In genomic region chr13:70149041-70149898, GRCm38 (mm10) we compare ENCODE assay signal across 16 mouse cellular contexts.
DNase-seq lines count a peak whose midpoint lies in the region; ATAC-seq and TF ChIP-seq lines count a peak whose summit lies in the region.
"Had no signal": no experiment of that assay in that cellular context is flagged by ENCODE, and none has a peak within 500 bp of the region (broad histone marks: within the 10 kb centered on the region; RNA-seq: fewer than 3 reads in every experiment).

No protein-coding gene starts in this region.

- no peaks in the 10 kb centered on the region; the same call in 1 of the 2 replicates for H3K27me3 ChIP-seq in hindbrain, embryonic 12.5 days
- H3K27me3 ChIP-seq in hindbrain, embryonic 11.5 days (ENCODE audit: control insufficient read depth, insufficient read depth, low read length) = no peaks in the 10 kb centered on the region
- peaks cover 27% of the 10 kb centered on the region for H3K27me3 ChIP-seq in embryonic facial prominence, embryonic 13.5 days
- no peaks in the 10 kb centered on the region for H3K27me3 ChIP-seq in hindbrain, postnatal 0 days (ENCODE audit: insufficient read depth, low read length)
- H3K27me3 ChIP-seq: kidney, embryonic 15.5 days had no signal

- peak overlapping the region; percentile 17; the same call in 1 of the 2 replicates for H3K27ac ChIP-seq in hindbrain, embryonic 12.5 days
- no peak overlapping the region for H3K27ac ChIP-seq in hindbrain, embryonic 11.5 days (ENCODE audit: low read depth, low read length)
- no peak overlapping the region for H3K27ac ChIP-seq in embryonic facial prominence, embryonic 13.5 days
- no peak overlapping the region for H3K27ac ChIP-seq in hindbrain, postnatal 0 days
- H3K27ac ChIP-seq: gastrocnemius, adult 2 months; heart, adult 2 months; kidney, embryonic 15.5 days had no signal

- H3K4me1 ChIP-seq in hindbrain, embryonic 12.5 days = peaks cover 15% of the 10 kb centered on the region
- H3K4me1 ChIP-seq in hindbrain, embryonic 11.5 days (replicated peaks; ENCODE audit: control insufficient read depth, insufficient read depth, low read length) = no peaks in the 10 kb centered on the region
- peaks cover 15% of the 10 kb centered on the region for H3K4me1 ChIP-seq in embryonic facial prominence, embryonic 13.5 days
- peaks cover 4% of the 10 kb centered on the region for H3K4me1 ChIP-seq in hindbrain, postnatal 0 days (ENCODE audit: insufficient read depth, low read length)
- H3K4me1 ChIP-seq: kidney, embryonic 15.5 days had no signal

- no peak overlapping the region for H3K4me2 ChIP-seq in hindbrain, embryonic 12.5 days (replicated peaks)
- H3K4me2 ChIP-seq in hindbrain, embryonic 11.5 days (replicated peaks; ENCODE audit: low read depth, low read length) = no peak overlapping the region
- peak overlapping the region; percentile 32; the same call in 1 of the 2 replicates for H3K4me2 ChIP-seq in embryonic facial prominence, embryonic 13.5 days
- no peak overlapping the region for H3K4me2 ChIP-seq in hindbrain, postnatal 0 days (ENCODE audit: low read depth, low read length)
- H3K4me2 ChIP-seq: kidney, embryonic 15.5 days; liver, embryonic 11.5 days; lung, embryonic 14.5 days had no signal

- H3K4me3 ChIP-seq in hindbrain, embryonic 12.5 days = no peak overlapping the region
- H3K4me3 ChIP-seq in hindbrain, embryonic 11.5 days (ENCODE audit: low read depth, low read length) = no peak overlapping the region
- no peak overlapping the region for H3K4me3 ChIP-seq in embryonic facial prominence, embryonic 13.5 days
- no peak overlapping the region for H3K4me3 ChIP-seq in hindbrain, postnatal 0 days (ENCODE audit: low read length)
- H3K4me3 ChIP-seq: gastrocnemius, adult 2 months; heart, adult 2 months; kidney, embryonic 15.5 days had no signal

- no peaks in the 10 kb centered on the region for H3K36me3 ChIP-seq in hindbrain, embryonic 12.5 days
- H3K36me3 ChIP-seq in hindbrain, embryonic 11.5 days (ENCODE audit: control insufficient read depth, insufficient read depth, low read length) = no peaks in the 10 kb centered on the region
- H3K36me3 ChIP-seq in embryonic facial prominence, embryonic 13.5 days = no peaks in the 10 kb centered on the region
- no peaks in the 10 kb centered on the region for H3K36me3 ChIP-seq in hindbrain, postnatal 0 days (ENCODE audit: insufficient read depth, low read length)
- H3K36me3 ChIP-seq: kidney, embryonic 15.5 days had no signal

- DNase-seq in hindbrain, embryonic 11.5 days (ENCODE audit: low spot score) = no peak
- peak; percentile 19 for DNase-seq in R1 (ENCODE audit: low read depth, low spot score)
- DNase-seq in hindbrain, postnatal 0 days (ENCODE audit: low spot score) = peak; percentile 23
- DNase-seq in thymus, postnatal 4 days = no peak
- DNase-seq in kidney, postnatal 25 days = no peak
- DNase-seq: adrenal gland, adult 2 months; cerebellum, adult 18-20 months; gastrocnemius, adult 2 months; heart, adult 2 months; lung, embryonic 14.5 days; right cerebral cortex, postnatal 25 days had no signal

- no peak for TF ChIP-seq CTCF in hindbrain, postnatal 0 days (IDR thresholded peaks at IDR 0.05; ENCODE audit: low read depth)

- H3K9ac ChIP-seq in hindbrain, embryonic 12.5 days = no peak overlapping the region
- H3K9ac ChIP-seq in hindbrain, embryonic 11.5 days (ENCODE audit: low read depth, low read length) = no peak overlapping the region
- H3K9ac ChIP-seq in embryonic facial prominence, embryonic 13.5 days = no peak overlapping the region
- H3K9ac ChIP-seq in hindbrain, postnatal 0 days (replicated peaks; ENCODE audit: low read length) = no peak overlapping the region
- H3K9ac ChIP-seq: kidney, embryonic 15.5 days; lung, embryonic 14.5 days had no signal

- 20% methylated on average over 8 of the region's 8 CpGs for WGBS in hindbrain, embryonic 12.5 days
- 18% methylated on average over 8 of the region's 8 CpGs for WGBS in hindbrain, embryonic 11.5 days
- WGBS in embryonic facial prominence, embryonic 13.5 days = 15% methylated on average over 8 of the region's 8 CpGs
- 17% methylated on average over 8 of the region's 8 CpGs for WGBS in hindbrain, postnatal 0 days

- 0 out of 2 replicates have a peak, but pooled peaks have one; percentile 53 for ATAC-seq in hindbrain, embryonic 12.5 days (ENCODE audit: low FRiP score)
- ATAC-seq in hindbrain, embryonic 11.5 days (ENCODE audit: low FRiP score) = no peak; the same call in 1 of the 2 replicates
- ATAC-seq in embryonic facial prominence, embryonic 13.5 days (ENCODE audit: insufficient number of reproducible peaks, insufficient read depth, low FRiP score, low TSS enrichment, low read depth) = peak; percentile 57; the same call in 1 of the 2 replicates
- no peak for ATAC-seq in hindbrain, postnatal 0 days
- ATAC-seq in erythroid progenitor cell, adult 5-6 weeks (replicated peaks; ENCODE audit: low FRiP score, poor library complexity, severe bottlenecking) = no peak

- no peaks in the 10 kb centered on the region for H3K9me3 ChIP-seq in hindbrain, embryonic 12.5 days (replicated peaks)
- H3K9me3 ChIP-seq in hindbrain, embryonic 11.5 days (ENCODE audit: control insufficient read depth, low read length) = no peaks in the 10 kb centered on the region
- no peaks in the 10 kb centered on the region for H3K9me3 ChIP-seq in embryonic facial prominence, embryonic 13.5 days
- H3K9me3 ChIP-seq in hindbrain, postnatal 0 days (ENCODE audit: low read length) = no peaks in the 10 kb centered on the region
- H3K9me3 ChIP-seq: kidney, embryonic 15.5 days had no signal

Comparison
In these comparisons a context has a peak if more than half of its experiments do, and no peak if none do; other contexts are left out.
1. ATAC-seq: peak in hindbrain, embryonic 12.5 days (single experiment) and embryonic facial prominence, embryonic 13.5 days (single experiment); none in hindbrain, embryonic 11.5 days (single experiment), hindbrain, postnatal 0 days (single experiment) and erythroid progenitor cell, adult 5-6 weeks (single experiment).
2. DNase-seq: peak in R1 (single experiment) and hindbrain, postnatal 0 days (single experiment); none in hindbrain, embryonic 11.5 days (single experiment), thymus, postnatal 4 days (single experiment) and kidney, postnatal 25 days (0 of 2).